Mouse (Mus musculus) MN1 (cell line): ENCODE results near the gene Map2k6.

ENCODE experiments used
- DNase-seq: peaks from one replicate; pipeline ENCODE4 v3.0.0-alpha.2; 2016; ENCODE audit warnings: low spot score

Map2k6 gene

GRCm38 (mm10) chr11:110485081-110485480 is 86.2 kb downstream of the Map2k6 start:
- DNase-seq: no peak

GRCm38 (mm10) chr11:110487796-110488195 is 88.9 kb downstream of the Map2k6 start:
- no peak for DNase-seq

GRCm38 (mm10) chr11:110488301-110488700 is 89.4 kb downstream of the Map2k6 start:
- DNase-seq: no peak

GRCm38 (mm10) chr11:110495323-110496060 is 96.6 kb downstream of the Map2k6 start:
- no peak for DNase-seq

- DNase-seq: no peak
These were observed 97.1 kb downstream of the Map2k6 start for GRCm38 (mm10) chr11:110496061-110496446.

GRCm38 (mm10) chr11:110497743-110498142 is 98.8 kb downstream of the Map2k6 start:
- DNase-seq: no peak

GRCm38 (mm10) chr11:110498651-110499213 is 99.8 kb downstream of the Map2k6 start:
- DNase-seq: peak; percentile 8

- no peak for DNase-seq
These were observed 104.2 kb downstream of the Map2k6 start for GRCm38 (mm10) chr11:110502937-110503670.

- no peak for DNase-seq
These were observed 112.5 kb downstream of the Map2k6 start for GRCm38 (mm10) chr11:110511466-110511865.

- no peak for DNase-seq
These were observed 119.7 kb downstream of the Map2k6 start for GRCm38 (mm10) chr11:110518648-110519047.

- DNase-seq: no peak
These were observed 124.0 kb downstream of the Map2k6 start for GRCm38 (mm10) chr11:110522906-110523305.

- DNase-seq: no peak
These were observed 127.2 kb downstream of the Map2k6 start for GRCm38 (mm10) chr11:110526156-110526555.

GRCm38 (mm10) chr11:110531087-110531486 is 132.2 kb downstream of the Map2k6 start:
- no peak for DNase-seq

- no peak for DNase-seq
These were observed 135.9 kb downstream of the Map2k6 start for GRCm38 (mm10) chr11:110534856-110535255.

- no peak for DNase-seq
These were observed 137.6 kb downstream of the Map2k6 start for GRCm38 (mm10) chr11:110536533-110536932.

- peak; percentile 52 for DNase-seq
These were observed 138.7 kb downstream of the Map2k6 start for GRCm38 (mm10) chr11:110537602-110538001.

- DNase-seq: no peak
These were observed 139.3 kb downstream of the Map2k6 start for GRCm38 (mm10) chr11:110538206-110538605.

GRCm38 (mm10) chr11:110541933-110542332 is 143.0 kb downstream of the Map2k6 start:
- DNase-seq: no peak

GRCm38 (mm10) chr11:110544419-110545210 is 145.7 kb downstream of the Map2k6 start:
- DNase-seq: no peak

- no peak for DNase-seq
These were observed 146.5 kb downstream of the Map2k6 start for GRCm38 (mm10) chr11:110545416-110545815.

GRCm38 (mm10) chr11:110551471-110551967 is 152.6 kb downstream of the Map2k6 start:
- DNase-seq: no peak
